Mouse (Mus musculus) CH12.LX (cell line): ENCODE results near the gene Gm5346. TPM values are rescaled to one million over a fixed set of nuclear protein-coding genes. Genes with fewer than 3 reads are reported as not detected.

Experiments used
- polyA plus RNA-seq: library from polyadenylated mRNA; unstranded; fragments of >175 nt; gene quantifications from 2 replicates; pipeline ENCODE4 v1.2.1, GENCODE M21; 2012; ENCODE audit warnings: low read depth; ENCODE audit not compliant: insufficient read length
- total RNA-seq, 2 experiments: library from RNA; depleted of rRNA; stranded (reverse); fragments of 300-350 nt in 1 of 2; fragments of >200 nt in 1 of 2; gene quantifications; 2 replicates each; pipeline ENCODE4 v1.2.3; 2012 to 2014

Gm5346 gene
- total and polyA plus RNA-seq, 3 experiments: not detected

Other genes starting within 250 kb of the Gm5346 start
- gene Adam26b, start 99.2 kb downstream of the Gm5346 start, total RNA-seq (2012; rRNA removed): not detected in 2 replicates
- not detected in 2 replicates for gene Adam26b, start 99.2 kb downstream of the Gm5346 start, total RNA-seq (2014; rRNA removed)
- gene Adam26b, start 99.2 kb downstream of the Gm5346 start, polyA plus RNA-seq: not detected in 2 replicates
- not detected in 2 replicates for gene Adam26a, start 50.6 kb downstream of the Gm5346 start, total RNA-seq (2012; rRNA removed)
- gene Adam26a, start 50.6 kb downstream of the Gm5346 start, total RNA-seq (2014; rRNA removed): not detected in 2 replicates
- gene Adam26a, start 50.6 kb downstream of the Gm5346 start, polyA plus RNA-seq: not detected in 2 replicates
- not detected in 2 replicates for gene Adam34, start 82.8 kb upstream of the Gm5346 start, total RNA-seq (2012; rRNA removed)
- gene Adam34, start 82.8 kb upstream of the Gm5346 start, total RNA-seq (2014; rRNA removed): not detected in 2 replicates
- not detected in 2 replicates for gene Adam34, start 82.8 kb upstream of the Gm5346 start, polyA plus RNA-seq